Mouse (Mus musculus) limb, embryonic 12.5 days (tissue): ENCODE measurements around the gene Pkhd1. TPM values are rescaled to one million over a fixed set of nuclear protein-coding genes. Genes with fewer than 3 reads are reported as not detected.

Experiments used
- ATAC-seq: fragments of 200-750 bp; cut with Nextera tagmentation; 2 replicates; pipeline ENCODE4 v1.8.0; 2017; ENCODE audit warnings: low read depth, moderate TSS enrichment; ENCODE audit not compliant: insufficient number of reproducible peaks, insufficient read depth, low FRiP score, low TSS enrichment
- H3K27ac ChIP-seq: fragments of 300-500 bp; sonication (generic); 2 replicates; pipeline ENCODE4 v1.5.1; 2016; ENCODE audit warnings: mild to moderate bottlenecking, moderate library complexity
- H3K27me3 ChIP-seq: fragments of 300-500 bp; sonication (generic); 2 replicates; pipeline ENCODE4 v1.6.1; 2016; ENCODE audit warnings: mild to moderate bottlenecking, moderate library complexity
- H3K36me3 ChIP-seq: fragments of 300-500 bp; sonication (generic); 2 replicates; pipeline ENCODE4 v1.6.1; 2016; ENCODE audit warnings: mild to moderate bottlenecking, moderate library complexity
- H3K4me1 ChIP-seq: fragments of 300-500 bp; sonication (generic); replicated peaks from 2 replicates; pipeline ENCODE4 v1.6.1; 2016
- H3K4me2 ChIP-seq: fragments of 300-500 bp; sonication (generic); 2 replicates; pipeline ENCODE4 v1.6.1; 2016; ENCODE audit warnings: mild to moderate bottlenecking, moderate library complexity
- H3K4me3 ChIP-seq: fragments of 300-500 bp; sonication (generic); replicated peaks from 2 replicates; pipeline ENCODE4 v1.5.1; 2016; ENCODE audit warnings: mild to moderate bottlenecking
- H3K9ac ChIP-seq: fragments of 300-500 bp; sonication (generic); replicated peaks from 2 replicates; pipeline ENCODE4 v1.6.1; 2016; ENCODE audit warnings: mild to moderate bottlenecking, moderate library complexity
- H3K9me3 ChIP-seq: fragments of 300-500 bp; sonication (generic); 2 replicates; pipeline ENCODE4 v1.6.1; 2016; ENCODE audit warnings: mild to moderate bottlenecking, moderate library complexity
- WGBS: fragments of 180-500 bp; shearing (Covaris S2); methylation state at CpG from one replicate; pipeline ENCODE4 v1.1.7; 2016; 5-methylcytosine and 5-hydroxymethylcytosine counted together
- polyA plus RNA-seq: library from polyadenylated mRNA; unstranded; fragments of >200 nt; fragmentation: Nextera tagmentation; extraction: Ambion mirVana; gene quantifications from 2 replicates; pipeline ENCODE4 v1.2.1, GENCODE M21; 2016

Pkhd1 gene
- polyA plus RNA-seq, 1 experiment from 2014 or later, result 0.11 TPM

GRCm38 (mm10) chr1:20131786-20132596, 485.9 kb downstream of the Pkhd1 start:
- 43% methylated on average over 6 of the region's 6 CpGs for WGBS
- ATAC-seq, result no peak
- Histone ChIP-seq H3K4me1 (peaks cover 14% of the 10 kb centered on the region), H3K4me2 (no peak overlapping the region), H3K27ac (no peak overlapping the region), H3K4me3 (no peak overlapping the region), H3K9ac (no peak overlapping the region), H3K27me3 (peaks cover 9% of the 10 kb centered on the region), H3K36me3 (no peaks in the 10 kb centered on the region), H3K9me3 (no peaks in the 10 kb centered on the region)

- ATAC-seq, result no peak
- 97% methylated on average over 1 of the region's 1 CpGs for WGBS
- H3K9me3 ChIP-seq, result no peaks in the 10 kb centered on the region
Measured at GRCm38 (mm10) chr1:20117331-20117730, 500.5 kb downstream of the Pkhd1 start.

GRCm38 (mm10) chr1:20069733-20070132, 548.1 kb downstream of the Pkhd1 start:
- no peak for ATAC-seq
- Histone ChIP-seq H3K9ac (no peak overlapping the region), H3K4me3 (no peak overlapping the region), H3K4me2 (no peak overlapping the region), H3K4me1 (no peaks in the 10 kb centered on the region), H3K36me3 (no peaks in the 10 kb centered on the region), H3K27ac (no peak overlapping the region), H3K9me3 (no peaks in the 10 kb centered on the region), H3K27me3 (no peaks in the 10 kb centered on the region)
- 84% methylated on average over 3 of the region's 3 CpGs for WGBS

More at GRCm38 (mm10) chr1:20117331-20117730, 500.5 kb downstream of the Pkhd1 start:
- no peak overlapping the region for H3K4me3 ChIP-seq
- H3K4me2 ChIP-seq, result no peak overlapping the region
- no peaks in the 10 kb centered on the region for H3K4me1 ChIP-seq
- no peaks in the 10 kb centered on the region for H3K27me3 ChIP-seq
- no peak overlapping the region for H3K27ac ChIP-seq
- H3K36me3 ChIP-seq, result no peaks in the 10 kb centered on the region
- no peak overlapping the region for H3K9ac ChIP-seq

- ATAC-seq, result no peak
- Histone ChIP-seq H3K9ac (no peak overlapping the region), H3K4me2 (no peak overlapping the region), H3K27me3 (no peaks in the 10 kb centered on the region), H3K4me1 (no peaks in the 10 kb centered on the region), H3K9me3 (no peaks in the 10 kb centered on the region), H3K4me3 (no peak overlapping the region), H3K27ac (no peak overlapping the region), H3K36me3 (no peaks in the 10 kb centered on the region)
- WGBS, result 59% methylated on average over 3 of the region's 3 CpGs
Measured at GRCm38 (mm10) chr1:20058245-20058644, 559.6 kb downstream of the Pkhd1 start.

DNA sequence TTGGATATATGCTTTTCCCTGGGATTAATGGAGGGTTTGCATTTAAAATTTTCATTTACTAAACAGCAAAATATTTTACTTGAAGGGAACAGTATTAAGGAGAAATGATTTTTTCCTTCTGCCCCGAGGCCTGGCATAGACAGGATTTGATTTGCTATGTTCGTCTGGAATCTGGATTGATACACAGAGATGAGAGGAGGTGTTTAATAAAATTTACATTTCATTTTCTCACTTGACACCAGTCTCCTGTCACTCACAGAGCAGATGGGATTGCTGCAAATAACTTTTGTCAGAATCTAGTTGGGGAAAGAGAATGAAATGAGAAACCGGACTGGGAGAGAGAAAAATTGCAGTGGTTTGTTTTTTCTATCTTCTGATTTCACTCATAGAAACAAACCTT, 578.5 kb downstream of the Pkhd1 start:
- Histone ChIP-seq H3K36me3 (no peaks in the 10 kb centered on the region), H3K27ac (no peak overlapping the region), H3K4me3 (no peak overlapping the region), H3K9ac (no peak overlapping the region), H3K4me1 (no peaks in the 10 kb centered on the region), H3K4me2 (no peak overlapping the region), H3K27me3 (no peaks in the 10 kb centered on the region), H3K9me3 (no peaks in the 10 kb centered on the region)
- ATAC-seq, result no peak
- WGBS, result 82% methylated on average over 3 of the region's 3 CpGs

DNA sequence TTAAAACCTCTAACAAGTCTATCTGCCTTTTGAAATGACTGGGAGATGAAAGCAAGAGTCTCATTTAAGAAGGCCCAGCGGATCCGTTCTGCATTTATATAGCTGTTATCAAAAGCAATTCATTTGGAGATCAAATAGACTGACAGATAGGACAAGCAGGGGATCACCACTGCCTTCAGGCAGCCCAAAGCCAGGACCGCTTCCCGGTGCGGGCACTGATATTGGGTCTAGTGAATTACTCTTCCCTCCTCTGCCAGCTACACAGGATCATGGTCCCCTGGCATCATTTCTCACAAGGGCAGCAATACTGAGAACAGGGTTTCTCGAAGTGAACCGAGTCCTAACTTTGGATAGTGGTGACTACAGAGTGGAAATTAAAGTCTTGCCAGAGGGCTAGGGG, 582.6 kb downstream of the Pkhd1 start:
- Histone ChIP-seq H3K36me3 (no peaks in the 10 kb centered on the region), H3K9ac (no peak overlapping the region), H3K27me3 (no peaks in the 10 kb centered on the region), H3K27ac (no peak overlapping the region), H3K4me2 (no peak overlapping the region), H3K4me3 (no peak overlapping the region), H3K9me3 (no peaks in the 10 kb centered on the region), H3K4me1 (no peaks in the 10 kb centered on the region)
- 82% methylated on average over 7 of the region's 7 CpGs for WGBS
- ATAC-seq, result no peak

GRCm38 (mm10) chr1:20018198-20018925, 599.5 kb downstream of the Pkhd1 start:
- WGBS, result 83% methylated on average over 8 of the region's 8 CpGs
- Histone ChIP-seq H3K9ac (no peak overlapping the region), H3K27me3 (no peaks in the 10 kb centered on the region), H3K4me2 (no peak overlapping the region), H3K4me3 (no peak overlapping the region), H3K4me1 (no peaks in the 10 kb centered on the region), H3K27ac (no peak overlapping the region), H3K9me3 (no peaks in the 10 kb centered on the region), H3K36me3 (no peaks in the 10 kb centered on the region)
- ATAC-seq, result no peak

DNA sequence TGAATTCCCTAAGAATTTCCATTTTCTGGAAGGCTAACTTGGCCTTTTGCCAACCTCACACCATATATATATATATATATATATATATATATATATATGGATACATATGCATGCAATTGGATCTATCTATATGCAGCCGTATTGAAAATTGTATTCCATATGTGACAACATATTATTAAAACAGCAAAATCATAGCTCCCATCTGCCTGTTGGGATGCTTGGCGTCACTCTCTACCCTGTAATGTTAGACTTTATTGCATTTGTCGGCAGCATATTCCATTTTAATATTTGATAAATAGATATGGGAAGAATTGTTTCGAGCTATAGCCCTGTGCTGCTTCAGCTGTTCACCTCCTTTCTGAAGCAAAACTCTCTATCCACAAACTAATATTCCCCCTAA, 600.2 kb downstream of the Pkhd1 start:
- 88% methylated on average over 4 of the region's 4 CpGs for WGBS
- H3K27me3 ChIP-seq, result no peaks in the 10 kb centered on the region

More for the DNA sequence above, 600.2 kb downstream of the Pkhd1 start:
- ATAC-seq, result no peak
- no peak overlapping the region for H3K27ac ChIP-seq
- no peaks in the 10 kb centered on the region for H3K4me1 ChIP-seq
- H3K4me3 ChIP-seq, result no peak overlapping the region
- no peaks in the 10 kb centered on the region for H3K36me3 ChIP-seq
- H3K9ac ChIP-seq, result no peak overlapping the region
- H3K4me2 ChIP-seq, result no peak overlapping the region
- H3K9me3 ChIP-seq, result no peaks in the 10 kb centered on the region

Other genes starting within 250 kb of the Pkhd1 start
- gene Il17a, start 112.8 kb upstream of the Pkhd1 start, polyA plus RNA-seq, result not detected in 2 replicates
- gene Il17f, start 172.6 kb upstream of the Pkhd1 start, polyA plus RNA-seq, result not detected in 2 replicates
- gene Mcm3, start 202.2 kb upstream of the Pkhd1 start, polyA plus RNA-seq, result 171 and 195 TPM in 2 replicates